Mouse (Mus musculus) CD8-positive naive resting alpha-beta T cell, adult 2 months (primary cell): Measurements from ENCODE around the gene Ppp1r13l.
A peak's percentile ranks its signal among the peaks of the same experiment; 100 is the strongest.

Experiments used
- DNase-seq, 2 experiments: peaks; one replicate each; pipeline ENCODE4 v3.0.0; 2022; ENCODE audit warnings: low read depth in 2 of 2, low spot score in 2 of 2

The Ppp1r13l gene

GRCm38 (mm10) chr7:19335583-19335982 is 24.0 kb upstream of the Ppp1r13l start:
- no peak for DNase-seq

- DNase-seq = no peak
Measured at GRCm38 (mm10) chr7:19337122-19337521, 22.4 kb upstream of the Ppp1r13l start.

- no peak for DNase-seq
Measured at GRCm38 (mm10) chr7:19338060-19338459, 21.5 kb upstream of the Ppp1r13l start.

GRCm38 (mm10) chr7:19338596-19338995 is 21.0 kb upstream of the Ppp1r13l start:
- DNase-seq = no peak

GRCm38 (mm10) chr7:19341250-19341649 is 18.3 kb upstream of the Ppp1r13l start:
- DNase-seq = no peak

GRCm38 (mm10) chr7:19341761-19342409 is 17.7 kb upstream of the Ppp1r13l start:
- DNase-seq = no peak

- peak; percentile 74 to 78 for DNase-seq
Measured at GRCm38 (mm10) chr7:19342481-19343027, 17.0 kb upstream of the Ppp1r13l start.

GRCm38 (mm10) chr7:19343210-19343808 is 16.2 kb upstream of the Ppp1r13l start:
- peak; percentile 54 to 72 for DNase-seq

- no peak for DNase-seq
Measured at GRCm38 (mm10) chr7:19344237-19344847, 15.2 kb upstream of the Ppp1r13l start, which contains the start of gene Ercc1. Gene Ercc1, plus strand, starts transcription at chr7:19344778.

- peak; percentile 91 to 94 for DNase-seq
Measured at GRCm38 (mm10) chr7:19344938-19345471, 14.5 kb upstream of the Ppp1r13l start.

GRCm38 (mm10) chr7:19349188-19349915 is 10.2 kb upstream of the Ppp1r13l start:
- DNase-seq = no peak

GRCm38 (mm10) chr7:19350221-19350620 is 9.3 kb upstream of the Ppp1r13l start:
- DNase-seq = no peak

- no peak for DNase-seq
Measured at GRCm38 (mm10) chr7:19354991-19355390, 4.6 kb upstream of the Ppp1r13l start.

GRCm38 (mm10) chr7:19356311-19356710 is 3.2 kb upstream of the Ppp1r13l start:
- no peak for DNase-seq

GRCm38 (mm10) chr7:19357381-19358375 is 1.9 kb upstream of the Ppp1r13l start:
- no peak for DNase-seq

- DNase-seq = no peak
Measured at GRCm38 (mm10) chr7:19358634-19359033, 915 bp upstream of the Ppp1r13l start.

- DNase-seq = peak in 1 of 2 experiments; percentile 52
Measured at GRCm38 (mm10) chr7:19359892-19360641, 518 bp downstream of the Ppp1r13l start.

- DNase-seq = no peak
Measured at GRCm38 (mm10) chr7:19360944-19361343, 1.4 kb downstream of the Ppp1r13l start.

- peak; percentile 85 to 87 for DNase-seq
Measured at GRCm38 (mm10) chr7:19361720-19362119, 2.2 kb downstream of the Ppp1r13l start.
